Mouse (Mus musculus): ENCODE measurements around the gene Mtnr1a.

- TF ChIP-seq MEF2A (IDR thresholded peaks at IDR 0.05; ENCODE audit: borderline replicate concordance, low read depth, low read length) (no peak), EP300 (IDR thresholded peaks at IDR 0.05; ENCODE audit: low read length) (no peak), UBTF (IDR thresholded peaks at IDR 0.05; ENCODE audit: low read depth, low read length) (no peak), POLR2A (IDR thresholded peaks at IDR 0.05; ENCODE audit: low read depth, low read length) (no peak), SMC3 (IDR thresholded peaks at IDR 0.05; ENCODE audit: low read depth, low read length) (no peak), CHD2 (IDR thresholded peaks at IDR 0.05; ENCODE audit: low read length) (no peak), MAFK (IDR thresholded peaks at IDR 0.05; ENCODE audit: insufficient replicate concordance, low read length) (no peak), USF1 (IDR thresholded peaks at IDR 0.05; ENCODE audit: low read depth, low read length) (no peak), E2F4 (IDR thresholded peaks at IDR 0.05; ENCODE audit: insufficient replicate concordance, low read depth, low read length) (no peak), CTCF (conservative IDR thresholded peaks at IDR 0.05 in 1 of 2, IDR thresholded peaks at IDR 0.05 in 1 of 2; ENCODE audit: low read depth in 2 of 2, low read length in 2 of 2) (no peak)
Measured at GRCm38 (mm10) chr8:45125680-45126079, 56.7 kb downstream of the Mtnr1a start.
